ENCODE assay signal across 7 mouse cellular contexts in the genomic region with DNA sequence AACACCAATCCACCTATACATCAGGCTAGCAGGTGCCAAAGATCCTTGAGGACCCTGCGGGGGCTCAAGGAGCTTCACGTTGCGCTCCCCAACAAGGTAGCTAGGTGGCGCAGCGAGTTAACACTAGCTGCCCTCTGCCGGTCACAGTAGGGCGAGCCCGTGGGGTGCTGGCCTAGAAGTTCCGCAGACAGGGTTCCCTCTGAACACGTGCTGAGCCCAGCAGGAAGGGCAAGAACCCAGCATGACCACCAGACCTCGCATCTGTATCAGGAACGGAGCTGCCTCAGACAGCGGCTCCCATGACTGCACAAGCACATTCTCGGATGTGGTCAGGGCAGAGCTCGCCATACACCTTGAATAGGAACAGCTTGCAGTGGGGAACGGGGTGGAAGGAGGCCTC. TPM values are rescaled to one million over a fixed set of nuclear protein-coding genes. Genes with fewer than 3 reads are reported as not detected.
DNase-seq lines count a peak whose midpoint lies in the region; ATAC-seq and TF ChIP-seq lines count a peak whose summit lies in the region.

No protein-coding gene starts in this region.

- DNase-seq in adrenal gland, adult 18-20 months (ENCODE audit: low spot score in 2 of 2): peak; percentile 63 to 74
- peak; percentile 78 to 81 for DNase-seq in gastrocnemius, adult 8-10 months (ENCODE audit: low spot score in 2 of 2)
- DNase-seq in hindbrain, postnatal 0 days (ENCODE audit: low spot score): peak; percentile 90
- DNase-seq in left cerebral cortex, postnatal 4 days: peak; percentile 85
- DNase-seq in midbrain, embryonic 11.5 days (ENCODE audit: low spot score, missing footprints): peak; percentile 98
- peak; percentile 74 for DNase-seq in spleen, adult 12 weeks (ENCODE audit: low spot score)

- H3K27me3 ChIP-seq in hindbrain, postnatal 0 days (ENCODE audit: insufficient read depth, low read length): no peaks in the 10 kb centered on the region
- H3K27me3 ChIP-seq in midbrain, embryonic 11.5 days (ENCODE audit: control insufficient read depth, insufficient read depth, low read length): peaks cover 96% of the 10 kb centered on the region

- peak overlapping the region; percentile 28; the same call in 1 of the 2 replicates for H3K4me2 ChIP-seq in hindbrain, postnatal 0 days (ENCODE audit: low read depth, low read length)
- H3K4me2 ChIP-seq in midbrain, embryonic 11.5 days: peak overlapping the region; percentile 21

- no peaks in the 10 kb centered on the region for H3K9me3 ChIP-seq in hindbrain, postnatal 0 days (ENCODE audit: low read length)
- H3K9me3 ChIP-seq in midbrain, embryonic 11.5 days (ENCODE audit: control insufficient read depth, low read length): no peaks in the 10 kb centered on the region

- 0 out of 2 replicates have a peak overlapping the region, but pooled peaks have one; percentile 15 for H3K27ac ChIP-seq in hindbrain, postnatal 0 days
- no peak overlapping the region for H3K27ac ChIP-seq in midbrain, embryonic 11.5 days (ENCODE audit: low read depth, low read length)

- H3K4me1 ChIP-seq in hindbrain, postnatal 0 days (ENCODE audit: insufficient read depth, low read length): peaks cover 47% of the 10 kb centered on the region
- peaks cover 21% of the 10 kb centered on the region for H3K4me1 ChIP-seq in midbrain, embryonic 11.5 days (ENCODE audit: control insufficient read depth, insufficient read depth, low read length)

- ATAC-seq in common myeloid progenitor, adult 5-6 weeks (replicated peaks; ENCODE audit: low read depth, poor library complexity, severe bottlenecking): peak; percentile 92
- ATAC-seq in hindbrain, postnatal 0 days: peak; percentile 69
- ATAC-seq in midbrain, embryonic 11.5 days (ENCODE audit: low FRiP score): peak; percentile 68

- peak; percentile 99 for TF ChIP-seq CTCF in hindbrain, postnatal 0 days (IDR thresholded peaks at IDR 0.05; ENCODE audit: low read depth)

- H3K9ac ChIP-seq in hindbrain, postnatal 0 days (replicated peaks; ENCODE audit: low read length): no peak overlapping the region
- peak overlapping the region; percentile 21; the same call in 1 of the 2 replicates for H3K9ac ChIP-seq in midbrain, embryonic 11.5 days (ENCODE audit: low read length)

- WGBS in hindbrain, postnatal 0 days: 2% methylated on average over 16 of the region's 16 CpGs
- WGBS in midbrain, embryonic 11.5 days: under 1% methylated on average over 16 of the region's 16 CpGs

- no peaks in the 10 kb centered on the region for H3K36me3 ChIP-seq in hindbrain, postnatal 0 days (ENCODE audit: insufficient read depth, low read length)
- H3K36me3 ChIP-seq in midbrain, embryonic 11.5 days (ENCODE audit: control insufficient read depth, insufficient read depth, low read length): no peaks in the 10 kb centered on the region

- intact Hi-C loops in left cerebral cortex, postnatal 4 days (cut with DNase I): no loop called here

- peak overlapping the region; percentile 18 for H3K4me3 ChIP-seq in hindbrain, postnatal 0 days (ENCODE audit: low read length)
- H3K4me3 ChIP-seq in midbrain, embryonic 11.5 days (ENCODE audit: low read depth, low read length): no peak overlapping the region

RNA-seq across cellular contexts. Expression of gene G430095P16Rik, which starts 14.8 kb away (rescaled TPM):
- under 1 TPM; 0.45 to 0.76 TPM for total RNA-seq in adrenal gland, adult 18-20 months (2021)
- total RNA-seq in common myeloid progenitor, adult 5-6 weeks (2017): 13.2 and 22.4 TPM in 2 replicates
- total RNA-seq in gastrocnemius, adult 8-10 months (2022): under 1 TPM in 3 of 4 experiments, not detected in 1; 0.43 to 0.56 (median 0.48) TPM
- total RNA-seq in hindbrain, postnatal 0 days (2014; rRNA removed): 1.2 TPM in 1 of 2 replicates, not detected in the other
- polyA plus RNA-seq in hindbrain, postnatal 0 days (2015; fragmentation: Nextera tagmentation; extraction: Ambion mirVana): 1.1 and 1.7 TPM in 2 replicates
- not detected for total RNA-seq in left cerebral cortex, postnatal 4 days (2021)
- polyA plus RNA-seq in midbrain, embryonic 11.5 days (2014; fragmentation: Nextera tagmentation; extraction: Ambion mirVana): 1.6 and 1.9 TPM in 2 replicates

RNA-seq across cellular contexts. Expression of gene Lyl1, which starts 36.4 kb away (rescaled TPM):
- total RNA-seq in adrenal gland, adult 18-20 months (2021): 1 to 10 TPM; 2.7 to 2.8 TPM
- total RNA-seq in common myeloid progenitor, adult 5-6 weeks (2017): 38.8 and 47.8 TPM in 2 replicates
- 1 to 10 TPM in 1 of 4 experiments, under 1 TPM in 3; 0.51 to 1.8 (median 0.57) TPM for total RNA-seq in gastrocnemius, adult 8-10 months (2022)
- total RNA-seq in hindbrain, postnatal 0 days (2014; rRNA removed): 1.7 and 7.8 TPM in 2 replicates
- 2.0 and 2.3 TPM in 2 replicates for polyA plus RNA-seq in hindbrain, postnatal 0 days (2015; fragmentation: Nextera tagmentation; extraction: Ambion mirVana)
- 1 to 10 TPM; 3.0 to 3.3 TPM for total RNA-seq in left cerebral cortex, postnatal 4 days (2021)
- 5.1 and 6.5 TPM in 2 replicates for polyA plus RNA-seq in midbrain, embryonic 11.5 days (2014; fragmentation: Nextera tagmentation; extraction: Ambion mirVana)

RNA-seq across cellular contexts. Expression of gene Nacc1, which starts 49.9 kb away (rescaled TPM):
- total RNA-seq in adrenal gland, adult 18-20 months (2021): 10 to 100 TPM; 71.3 to 77.8 TPM
- 46.5 and 55.3 TPM in 2 replicates for total RNA-seq in common myeloid progenitor, adult 5-6 weeks (2017)
- total RNA-seq in gastrocnemius, adult 8-10 months (2022): 10 to 100 TPM; 17.6 to 26.4 (median 20.7) TPM
- total RNA-seq in hindbrain, postnatal 0 days (2014; rRNA removed): 110 and 129 TPM in 2 replicates
- polyA plus RNA-seq in hindbrain, postnatal 0 days (2015; fragmentation: Nextera tagmentation; extraction: Ambion mirVana): 13.8 and 14.9 TPM in 2 replicates
- total RNA-seq in left cerebral cortex, postnatal 4 days (2021): 10 to 100 TPM; 68.4 to 72.1 TPM
- 18.6 and 21.4 TPM in 2 replicates for polyA plus RNA-seq in midbrain, embryonic 11.5 days (2014; fragmentation: Nextera tagmentation; extraction: Ambion mirVana)

RNA-seq across cellular contexts. Expression of gene Trmt1, which starts 51.5 kb away (rescaled TPM):
- 10 to 100 TPM; 66.3 to 79.0 TPM for total RNA-seq in adrenal gland, adult 18-20 months (2021)
- 85.0 and 102 TPM in 2 replicates for total RNA-seq in common myeloid progenitor, adult 5-6 weeks (2017)
- total RNA-seq in gastrocnemius, adult 8-10 months (2022): 10 to 100 TPM; 44.9 to 73.7 (median 53.5) TPM
- 69.5 and 93.3 TPM in 2 replicates for total RNA-seq in hindbrain, postnatal 0 days (2014; rRNA removed)
- 71.2 and 79.2 TPM in 2 replicates for polyA plus RNA-seq in hindbrain, postnatal 0 days (2015; fragmentation: Nextera tagmentation; extraction: Ambion mirVana)
- total RNA-seq in left cerebral cortex, postnatal 4 days (2021): 100 to 1,000 TPM; 110 to 112 TPM
- 39.9 and 45.6 TPM in 2 replicates for polyA plus RNA-seq in midbrain, embryonic 11.5 days (2014; fragmentation: Nextera tagmentation; extraction: Ambion mirVana)
